Mouse (Mus musculus): ENCODE measurements around the gene Veph1.

DNA sequence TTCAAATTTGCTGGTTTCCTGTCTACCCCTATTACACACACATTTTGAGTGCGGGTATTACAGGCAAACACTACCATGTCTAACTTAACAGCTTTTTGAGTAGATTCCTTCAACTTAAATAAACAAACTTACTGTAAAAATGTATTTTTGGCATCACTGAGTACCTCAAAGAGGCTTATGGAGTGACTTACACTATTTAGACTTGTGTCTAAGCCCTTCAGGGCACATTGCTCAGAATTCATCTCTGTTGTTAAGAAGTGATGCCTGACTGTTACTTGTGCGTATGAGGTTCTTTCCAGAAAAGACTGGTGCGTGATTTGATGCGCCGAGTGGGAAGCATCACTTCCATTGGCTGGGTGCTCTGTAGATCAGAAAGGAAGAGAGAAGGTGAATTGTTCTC is 277.5 kb downstream of the Veph1 start:
- TF ChIP-seq CTCF (IDR thresholded peaks at IDR 0.05; ENCODE audit: low read depth, low read length) (no peak), GATA1 (IDR thresholded peaks at IDR 0.05; ENCODE audit: borderline replicate concordance, low read length) (no peak)
